Mouse (Mus musculus): ENCODE data around the gene Ndufs4. TPM values are rescaled to one million over a fixed set of nuclear protein-coding genes. Genes with fewer than 3 reads are reported as not detected.

Gene Ndufs4
- polyA plus RNA-seq, 1 experiment from 2014 or later = 330 TPM

GRCm38 (mm10) chr13:114260486-114261205, 127.4 kb downstream of the Ndufs4 start:
- 62% methylated on average over 7 of the region's 7 CpGs for WGBS
- Histone ChIP-seq H3K9me3 (no peaks in the 10 kb centered on the region), H3K4me3 (no peak overlapping the region), H3K4me2 (no peak overlapping the region), H3K4me1 (no peaks in the 10 kb centered on the region), H3K27me3 (replicated peaks) (no peaks in the 10 kb centered on the region), H3K27ac (no peak overlapping the region), H3K9ac (no peak overlapping the region), H3K36me3 (replicated peaks) (no peaks in the 10 kb centered on the region)
- ATAC-seq (replicated peaks) = no peak

DNA sequence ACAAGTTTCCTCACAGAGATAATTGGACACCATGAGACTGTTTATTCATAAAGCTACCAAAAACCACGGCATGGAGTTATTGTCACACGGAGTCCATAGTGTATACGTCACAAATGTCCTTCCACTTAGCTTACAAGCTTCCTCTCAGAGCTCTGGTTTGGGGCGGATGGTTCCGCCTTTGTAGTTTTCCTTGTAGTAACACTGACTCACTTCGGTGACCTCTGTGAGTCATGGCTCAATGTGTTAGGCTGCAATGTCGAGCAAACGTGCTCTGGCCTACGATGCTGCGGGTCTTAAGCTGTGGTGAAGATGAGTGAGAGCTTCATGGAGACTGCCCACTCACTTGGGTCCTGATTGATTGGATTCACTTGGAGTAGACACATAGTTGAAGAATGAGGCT, 133.4 kb downstream of the Ndufs4 start:
- Histone ChIP-seq H3K4me1 (no peaks in the 10 kb centered on the region), H3K27me3 (replicated peaks) (no peaks in the 10 kb centered on the region), H3K4me2 (no peak overlapping the region), H3K9ac (no peak overlapping the region), H3K9me3 (no peaks in the 10 kb centered on the region), H3K27ac (no peak overlapping the region), H3K4me3 (no peak overlapping the region), H3K36me3 (replicated peaks) (no peaks in the 10 kb centered on the region)
- WGBS = 92% methylated on average over 10 of the region's 10 CpGs
- no peak for ATAC-seq (replicated peaks)

Other genes with a start within 250 kb of the Ndufs4 start
- gene Fst, start 70.7 kb upstream of the Ndufs4 start, polyA plus RNA-seq (2015; fragmentation: Nextera tagmentation; extraction: Ambion mirVana) = 4.6 and 6.8 TPM in 2 replicates